Mouse (Mus musculus): ENCODE data around the gene Hspa1b.
A peak's percentile ranks its signal among the peaks of the same experiment; 100 is the strongest.
"Not testable (repeated sequence)": the region's sequence is repeated elsewhere in the genome, so short reads cannot be mapped to it uniquely, and the experiment has no call there.

- TF ChIP-seq CTCF (IDR thresholded peaks at IDR 0.05; ENCODE audit: borderline replicate concordance, insufficient read depth, low read length) = not testable (repeated sequence)
- peak; percentile 31 for TF ChIP-seq POLR2A (IDR thresholded peaks at IDR 0.05; ENCODE audit: low read depth, low read length)
Measured at GRCm38 (mm10) chr17:34948721-34949552, 10.1 kb downstream of the Hspa1b start.

Measured in embryonic fibroblast, embryonic 13.5 days (primary cell).